Mouse (Mus musculus) heart, postnatal 0 days (tissue): Measurements from ENCODE around the gene Palm3. TPM values are rescaled to one million over a fixed set of nuclear protein-coding genes. Genes with fewer than 3 reads are reported as not detected.
"Not testable (repeated sequence)": the region's sequence is repeated elsewhere in the genome, so short reads cannot be mapped to it uniquely, and the experiment has no call there.

Source experiments
- ATAC-seq: fragments of 200-750 bp; cut with Nextera tagmentation; 2 replicates; pipeline ENCODE4 v1.8.0; 2017; ENCODE audit warnings: low read depth, moderate number of reproducible peaks, moderate library complexity; ENCODE audit not compliant: insufficient read depth
- DNase-seq: peaks from one replicate; pipeline ENCODE4 v3.0.0-alpha.2; 2016; ENCODE audit warnings: low spot score
- H3K27ac ChIP-seq: fragments of 300-500 bp; sonication (generic); 2 replicates; pipeline ENCODE4 v1.5.1; 2014; ENCODE audit warnings: low read depth, mild to moderate bottlenecking
- H3K27me3 ChIP-seq: fragments of 300-500 bp; sonication (generic); 2 replicates; pipeline ENCODE4 v1.6.1; 2014; ENCODE audit warnings: low read length, mixed read lengths; ENCODE audit not compliant: control insufficient read depth, insufficient read depth
- H3K36me3 ChIP-seq: fragments of 300-500 bp; sonication (generic); replicated peaks from 2 replicates; pipeline ENCODE4 v1.6.1; 2014; ENCODE audit warnings: low read length, mixed read lengths; ENCODE audit not compliant: control insufficient read depth, insufficient read depth
- H3K4me1 ChIP-seq: fragments of 300-500 bp; sonication (generic); 2 replicates; pipeline ENCODE4 v1.6.1; 2014; ENCODE audit warnings: antibody characterized with exemption; ENCODE audit not compliant: control insufficient read depth, insufficient read depth
- H3K4me2 ChIP-seq: fragments of 300-500 bp; sonication (generic); 2 replicates; pipeline ENCODE4 v1.6.1; 2014; ENCODE audit warnings: low read depth, mild to moderate bottlenecking, low read length, moderate library complexity
- H3K4me3 ChIP-seq: fragments of 300-500 bp; sonication (generic); 2 replicates; pipeline ENCODE4 v1.5.1; 2014; ENCODE audit warnings: low read depth, low read length
- H3K9ac ChIP-seq: fragments of 300-500 bp; sonication (generic); replicated peaks from 2 replicates; pipeline ENCODE4 v1.6.1; 2014; ENCODE audit warnings: low read depth, low read length, mixed read lengths
- H3K9me3 ChIP-seq: fragments of 300-500 bp; sonication (generic); replicated peaks from 2 replicates; pipeline ENCODE4 v1.6.1; 2016; ENCODE audit warnings: low read length; ENCODE audit not compliant: control insufficient read depth
- CTCF ChIP-seq: IDR thresholded peaks from 2 replicates; pipeline ENCODE4 v1.5.1; 2016; ENCODE audit warnings: antibody characterized with exemption, control low read depth, low read depth
- EP300 ChIP-seq: IDR thresholded peaks from 2 replicates; pipeline ENCODE4 v1.6.1; 2016; ENCODE audit warnings: antibody characterized with exemption, low read depth
- WGBS: fragments of 180-500 bp; shearing (Covaris S2); extraction: QIAGEN DNeasy Blood & Tissue Kit; methylation state at CpG from one replicate; pipeline ENCODE4 v1.1.7; 2014; 5-methylcytosine and 5-hydroxymethylcytosine counted together
- polyA plus RNA-seq: library from polyadenylated mRNA; unstranded; fragments of >200 nt; fragmentation: Nextera tagmentation; extraction: Ambion mirVana; gene quantifications from 2 replicates; pipeline ENCODE4 v1.2.1, GENCODE M21; 2015
- total RNA-seq: library from RNA; depleted of rRNA; stranded (reverse); fragments of >200 nt; gene quantifications from 2 replicates; pipeline ENCODE4 v1.2.3, GENCODE M21; 2014; ENCODE audit warnings: low replicate concordance

Palm3 gene
- total and polyA plus RNA-seq, 2 experiments from 2014 or later = 0.41 TPM; not detected in 1

DNA sequence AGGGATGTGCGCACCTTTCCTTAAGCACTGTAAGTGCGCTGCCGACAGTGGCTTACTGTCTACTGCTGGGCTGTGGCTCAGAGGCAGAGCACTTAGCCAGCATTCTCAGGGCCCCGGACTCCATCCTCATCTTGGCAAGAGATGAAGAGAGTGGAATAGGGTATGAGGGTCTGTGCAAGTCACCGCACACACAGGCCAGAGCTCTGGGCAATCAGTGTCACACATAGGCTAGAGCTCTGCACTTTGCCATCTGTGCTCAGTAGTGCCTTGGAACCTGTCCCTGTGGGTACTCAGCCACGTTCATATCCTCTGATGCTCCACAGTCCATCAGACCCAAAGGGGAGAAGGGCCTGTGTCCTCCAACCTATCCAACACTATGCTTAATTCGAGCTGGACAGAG is 39.7 kb upstream of the Palm3 start:
- TF ChIP-seq CTCF (no peak; the same call in 1 of the 2 replicates), EP300 (no peak)
- H3K4me3 ChIP-seq = no peak overlapping the region
- H3K9me3 ChIP-seq = no peaks in the 10 kb centered on the region
- H3K36me3 ChIP-seq = peaks cover 55% of the 10 kb centered on the region
- no peak overlapping the region for H3K4me2 ChIP-seq
- H3K9ac ChIP-seq = no peak overlapping the region
- H3K27me3 ChIP-seq = no peaks in the 10 kb centered on the region
- ATAC-seq (no peak), DNase-seq (no peak)
- WGBS = 85% methylated on average over 7 of the region's 7 CpGs
- peaks cover 41% of the 10 kb centered on the region for H3K4me1 ChIP-seq
- peak overlapping the region; percentile 97 for H3K27ac ChIP-seq

GRCm38 (mm10) chr8:83982449-83982848 is 38.8 kb upstream of the Palm3 start:
- Histone ChIP-seq H3K4me2 (no peak overlapping the region), H3K36me3 (peaks cover 63% of the 10 kb centered on the region), H3K27me3 (no peaks in the 10 kb centered on the region), H3K4me3 (no peak overlapping the region), H3K4me1 (peaks cover 32% of the 10 kb centered on the region), H3K9me3 (no peaks in the 10 kb centered on the region), H3K27ac (peak overlapping the region; percentile 41), H3K9ac (no peak overlapping the region)
- TF ChIP-seq EP300 = no peak
- no peak for TF ChIP-seq CTCF
- ATAC-seq = no peak
- no peak for DNase-seq
- 70% methylated on average over 4 of the region's 4 CpGs for WGBS

GRCm38 (mm10) chr8:83983222-83983621 is 38.0 kb upstream of the Palm3 start:
- DNase-seq, ATAC-seq, H3K9me3 ChIP-seq, H3K4me3 ChIP-seq, H3K4me2 ChIP-seq, H3K27me3 ChIP-seq, H3K27ac ChIP-seq, H3K9ac ChIP-seq: not testable (repeated sequence)
- peaks cover 24% of the 10 kb centered on the region for H3K4me1 ChIP-seq
- 96% methylated on average over 2 of the region's 2 CpGs for WGBS
- peaks cover 71% of the 10 kb centered on the region for H3K36me3 ChIP-seq
- TF ChIP-seq CTCF = peak; percentile 8; the same call in 1 of the 2 replicates

GRCm38 (mm10) chr8:83989243-83989642 is 32.0 kb upstream of the Palm3 start:
- no peaks in the 10 kb centered on the region for H3K9me3 ChIP-seq
- H3K27me3 ChIP-seq = no peaks in the 10 kb centered on the region
- no peak overlapping the region for H3K9ac ChIP-seq
- ATAC-seq = no peak
- peaks cover 87% of the 10 kb centered on the region for H3K36me3 ChIP-seq
- no peak overlapping the region for H3K4me2 ChIP-seq
- TF ChIP-seq EP300 (no peak), CTCF (no peak)
- H3K4me3 ChIP-seq = no peak overlapping the region
- WGBS = 88% methylated on average over 7 of the region's 7 CpGs
- H3K27ac ChIP-seq = no peak overlapping the region
- DNase-seq = no peak
- no peaks in the 10 kb centered on the region for H3K4me1 ChIP-seq

DNA sequence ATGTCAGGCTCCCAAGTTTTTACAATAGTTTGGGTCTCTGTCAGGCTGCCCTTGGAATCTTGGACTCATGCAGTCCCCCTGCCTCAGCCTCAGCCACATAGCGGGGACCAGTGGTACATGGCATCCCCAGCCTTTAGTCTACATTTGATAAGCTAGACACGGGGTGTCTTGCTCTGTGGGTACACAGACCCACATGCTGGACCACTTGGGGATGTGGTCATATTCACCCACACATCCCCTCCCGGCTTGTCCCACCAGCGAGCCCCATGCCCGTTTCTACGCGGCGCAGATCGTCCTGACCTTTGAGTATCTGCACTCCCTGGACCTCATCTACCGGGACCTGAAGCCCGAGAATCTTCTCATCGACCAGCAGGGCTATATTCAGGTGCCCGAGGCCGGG is 31.1 kb upstream of the Palm3 start:
- no peak overlapping the region for H3K4me3 ChIP-seq
- peak; percentile 22; the same call in 1 of the 2 replicates for ATAC-seq
- WGBS = 92% methylated on average over 14 of the region's 14 CpGs
- DNase-seq = no peak
- H3K36me3 ChIP-seq = peaks cover 86% of the 10 kb centered on the region
- no peak overlapping the region for H3K9ac ChIP-seq
- no peaks in the 10 kb centered on the region for H3K9me3 ChIP-seq
- H3K4me1 ChIP-seq = no peaks in the 10 kb centered on the region
- H3K27ac ChIP-seq = no peak overlapping the region
- no peak overlapping the region for H3K4me2 ChIP-seq
- TF ChIP-seq CTCF = no peak
- TF ChIP-seq EP300 = no peak
- no peaks in the 10 kb centered on the region for H3K27me3 ChIP-seq

- Histone ChIP-seq H3K27me3 (no peaks in the 10 kb centered on the region), H3K4me1 (0 out of 2 replicates have a peak, but pooled peaks cover 2% of the 10 kb centered on the region), H3K4me3 (no peak overlapping the region), H3K27ac (no peak overlapping the region), H3K36me3 (peaks cover 67% of the 10 kb centered on the region), H3K9ac (no peak overlapping the region), H3K9me3 (no peaks in the 10 kb centered on the region), H3K4me2 (no peak overlapping the region)
- ATAC-seq = no peak
- WGBS = 80% methylated on average over 2 of the region's 2 CpGs
- DNase-seq = no peak
- no peak for TF ChIP-seq EP300
- no peak for TF ChIP-seq CTCF
These were observed 28.8 kb upstream of the Palm3 start for GRCm38 (mm10) chr8:83992488-83992887.
